Mouse (Mus musculus) C2C12 (cell line): ENCODE results near the gene Ifitm1. TPM values are rescaled to one million over a fixed set of nuclear protein-coding genes. Genes with fewer than 3 reads are reported as not detected.

ENCODE experiments used
- H3K27me3 ChIP-seq: one replicate; pipeline ENCODE4 v1.6.1; 2011; ENCODE audit not compliant: control insufficient read depth, insufficient read depth, insufficient read length
- H3K36me3 ChIP-seq: one replicate; pipeline ENCODE4 v1.6.1; 2011; ENCODE audit not compliant: control insufficient read depth, insufficient read depth
- H3K4me3 ChIP-seq: one replicate; pipeline ENCODE4 v1.5.1; 2011; ENCODE audit warnings: mild to moderate bottlenecking, control low read depth; ENCODE audit not compliant: poor library complexity, insufficient read depth, severe bottlenecking
- H3K79me2 ChIP-seq: one replicate; pipeline ENCODE4 v1.6.1; 2011; ENCODE audit not compliant: control insufficient read depth, insufficient read depth
- H3K79me3 ChIP-seq: one replicate; pipeline ENCODE4 v1.6.1; 2011; ENCODE audit warnings: low read depth, control low read depth
- H3ac ChIP-seq: one replicate; pipeline ENCODE3; 2011; ENCODE audit warnings: low read depth; ENCODE audit not compliant: control insufficient read depth, insufficient read length
- CEBPB ChIP-seq: IDR thresholded peaks from one replicate; pipeline ENCODE4 v1.6.1; 2011; ENCODE audit warnings: low read depth, mild to moderate bottlenecking, control low read depth, moderate library complexity
- CTCF ChIP-seq: IDR thresholded peaks from one replicate; pipeline ENCODE4 v1.5.1; 2011; ENCODE audit not compliant: control insufficient read depth, insufficient read depth, insufficient read length
- FOSL1 ChIP-seq: IDR thresholded peaks from one replicate; pipeline ENCODE4 v1.8.0; 2011; ENCODE audit warnings: mild to moderate bottlenecking, low read length; ENCODE audit not compliant: poor library complexity, insufficient read depth, severe bottlenecking
- MAX ChIP-seq: IDR thresholded peaks from one replicate; pipeline ENCODE4 v1.6.1; 2011; ENCODE audit warnings: mild to moderate bottlenecking, control low read depth
- MYOD1 ChIP-seq: IDR thresholded peaks from one replicate; pipeline ENCODE4 v1.6.1; 2011; ENCODE audit warnings: low read depth; ENCODE audit not compliant: control insufficient read depth, insufficient read length
- MYOG ChIP-seq: IDR thresholded peaks from one replicate; pipeline ENCODE4 v1.6.1; 2011; ENCODE audit not compliant: control insufficient read depth, insufficient read length; ENCODE audit errors: extremely low read depth
- USF1 ChIP-seq: IDR thresholded peaks from one replicate; pipeline ENCODE4 v1.6.1; 2011; ENCODE audit warnings: low read depth, mild to moderate bottlenecking, control low read depth, moderate library complexity
- polyA plus RNA-seq: library from polyadenylated mRNA; unstranded; fragments of >200 nt; fragmentation: generic; extraction: Trizol; gene quantifications from one replicate; pipeline ENCODE4 v1.2.1, GENCODE M21; 2012; ENCODE audit warnings: missing spikeins

Gene Ifitm1
- polyA plus RNA-seq, 1 experiment: 60.7 TPM

- H3K79me3 ChIP-seq: no peaks in the 10 kb centered on the region
- no peaks in the 10 kb centered on the region for H3K27me3 ChIP-seq
- no peak overlapping the region for H3K4me3 ChIP-seq
- TF ChIP-seq USF1: no peak
- no peak for TF ChIP-seq MAX
- TF ChIP-seq CEBPB: no peak
- TF ChIP-seq CTCF: no peak
- TF ChIP-seq MYOG: no peak
- no peak for TF ChIP-seq FOSL1
- TF ChIP-seq MYOD1: no peak
- H3K36me3 ChIP-seq: no peaks in the 10 kb centered on the region
- no peak overlapping the region for H3ac ChIP-seq
- H3K79me2 ChIP-seq: no peaks in the 10 kb centered on the region
Measured at GRCm38 (mm10) chr7:140990185-140990584, 23.2 kb downstream of the Ifitm1 start.

- no peaks in the 10 kb centered on the region for H3K27me3 ChIP-seq
- H3K4me3 ChIP-seq: no peak overlapping the region
- H3ac ChIP-seq: no peak overlapping the region
- H3K79me3 ChIP-seq: no peaks in the 10 kb centered on the region
- H3K36me3 ChIP-seq: no peaks in the 10 kb centered on the region
- TF ChIP-seq USF1: no peak
- TF ChIP-seq MYOG: no peak
- TF ChIP-seq MAX: no peak
- TF ChIP-seq CEBPB: no peak
- no peak for TF ChIP-seq CTCF
- TF ChIP-seq MYOD1: no peak
- TF ChIP-seq FOSL1: no peak
- no peaks in the 10 kb centered on the region for H3K79me2 ChIP-seq
Measured at GRCm38 (mm10) chr7:140990622-140991021, 23.6 kb downstream of the Ifitm1 start.

- no peak for TF ChIP-seq FOSL1
- no peak for TF ChIP-seq CTCF
- no peak for TF ChIP-seq MYOG
- no peak for TF ChIP-seq MAX
- no peak for TF ChIP-seq CEBPB
- no peak for TF ChIP-seq MYOD1
- TF ChIP-seq USF1: no peak
- Histone ChIP-seq H3K36me3 (no peaks in the 10 kb centered on the region), H3K79me3 (no peaks in the 10 kb centered on the region)
Measured at GRCm38 (mm10) chr7:140991117-140991689, 24.2 kb downstream of the Ifitm1 start.

GRCm38 (mm10) chr7:140997817-140998216, 30.8 kb downstream of the Ifitm1 start:
- H3K4me3 ChIP-seq: no peak overlapping the region
- TF ChIP-seq USF1: no peak
- TF ChIP-seq FOSL1: no peak
- TF ChIP-seq MYOG: no peak
- TF ChIP-seq CTCF: no peak
- no peak for TF ChIP-seq MAX
- TF ChIP-seq MYOD1: no peak
- no peak for TF ChIP-seq CEBPB
- no peaks in the 10 kb centered on the region for H3K27me3 ChIP-seq
- H3ac ChIP-seq: no peak overlapping the region
- no peaks in the 10 kb centered on the region for H3K79me3 ChIP-seq
- H3K79me2 ChIP-seq: no peaks in the 10 kb centered on the region
- H3K36me3 ChIP-seq: no peaks in the 10 kb centered on the region

More at GRCm38 (mm10) chr7:140991117-140991689, 24.2 kb downstream of the Ifitm1 start:
- no peak overlapping the region for H3ac ChIP-seq
- no peaks in the 10 kb centered on the region for H3K79me2 ChIP-seq
- no peaks in the 10 kb centered on the region for H3K27me3 ChIP-seq
- no peak overlapping the region for H3K4me3 ChIP-seq

GRCm38 (mm10) chr7:140998853-140999700, 32.1 kb downstream of the Ifitm1 start:
- H3K27me3 ChIP-seq: no peaks in the 10 kb centered on the region
- TF ChIP-seq MYOG (no peak), USF1 (no peak), MYOD1 (no peak), MAX (no peak), CTCF (no peak), CEBPB (no peak), FOSL1 (no peak)
- H3ac ChIP-seq: no peak overlapping the region
- H3K79me3 ChIP-seq: no peaks in the 10 kb centered on the region
- H3K4me3 ChIP-seq: no peak overlapping the region
- no peaks in the 10 kb centered on the region for H3K79me2 ChIP-seq
- H3K36me3 ChIP-seq: no peaks in the 10 kb centered on the region
